Mouse (Mus musculus) G1E (cell line): Measurements from ENCODE around the gene Traf4.

Experiments
- CTCF ChIP-seq: IDR thresholded peaks from 2 replicates; pipeline ENCODE4 v1.5.1; 2012; ENCODE audit warnings: low read depth, low read length, inconsistent platforms, mixed read lengths
- GATA1 ChIP-seq: IDR thresholded peaks from 2 replicates; pipeline ENCODE4 v1.6.1; 2012; ENCODE audit warnings: borderline replicate concordance, low read length, inconsistent platforms, mixed read lengths
- GATA2 ChIP-seq: IDR thresholded peaks from 2 replicates; pipeline ENCODE4 v1.6.1; 2012; ENCODE audit warnings: low read depth, low read length, inconsistent platforms, borderline replicate concordance
- POLR2AphosphoS5 ChIP-seq: IDR thresholded peaks from 2 replicates; pipeline ENCODE4 v1.6.1; 2012; ENCODE audit warnings: low read depth, low read length, inconsistent platforms; ENCODE audit not compliant: insufficient replicate concordance
- TAL1 ChIP-seq: conservative IDR thresholded peaks from 2 replicates; pipeline ENCODE4 v1.6.1; 2012; ENCODE audit warnings: low read depth, low read length, inconsistent platforms, mixed read lengths

GRCm38 (mm10) chr11:78209886-78210285, 44.5 kb upstream of the Traf4 start:
- TF ChIP-seq CTCF (no peak), GATA2 (no peak), GATA1 (no peak), TAL1 (no peak), POLR2AphosphoS5 (no peak)
